ENCODE assay signal across 18 mouse cellular contexts in the genomic region with DNA sequence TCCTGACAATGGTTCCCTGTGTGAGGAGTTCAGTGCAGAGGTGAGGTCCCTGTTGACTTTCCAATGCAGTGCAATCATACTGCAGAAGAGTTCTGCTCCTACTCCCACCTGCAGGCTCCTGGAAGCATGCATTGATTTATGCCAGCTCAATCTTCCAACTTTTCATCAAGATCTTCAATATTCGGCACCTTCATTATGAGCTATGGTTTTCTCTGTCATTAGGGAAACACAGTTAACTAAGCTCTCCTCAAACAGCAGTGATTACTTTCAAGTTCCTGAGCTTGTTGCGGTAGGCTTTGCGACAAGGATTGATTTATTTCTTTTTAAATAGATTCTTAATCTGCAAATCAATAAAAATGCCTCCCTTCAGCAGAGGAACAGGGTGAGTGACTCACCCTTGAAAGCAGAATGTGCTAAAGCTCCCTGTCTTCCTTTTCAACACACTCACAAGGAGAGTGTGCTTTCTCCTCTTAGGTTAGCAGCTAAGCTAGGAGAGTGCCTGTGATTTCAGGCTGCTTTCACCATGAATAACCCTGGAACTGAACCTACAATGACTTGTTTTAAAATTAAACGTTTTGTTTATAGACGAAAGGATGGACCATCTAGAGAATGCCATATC.
"Had no signal": no experiment of that assay in that cellular context is flagged by ENCODE, and none has a peak within 500 bp of the region (broad histone marks: within the 10 kb centered on the region; RNA-seq: fewer than 3 reads in every experiment).

No protein-coding gene starts in this region.

- H3K27ac ChIP-seq: liver, embryonic 14.5 days; midbrain, embryonic 10.5 days; midbrain, embryonic 12.5 days; neural tube, embryonic 13.5 days; neural tube, embryonic 15.5 days had no signal

- H3K4me3 ChIP-seq: midbrain, embryonic 10.5 days; midbrain, embryonic 12.5 days; myocyte; neural tube, embryonic 13.5 days; neural tube, embryonic 15.5 days had no signal

- H3K36me3 ChIP-seq: midbrain, embryonic 10.5 days; midbrain, embryonic 12.5 days; neural tube, embryonic 13.5 days; neural tube, embryonic 15.5 days had no signal

- ATAC-seq: midbrain, embryonic 16.5 days had no signal

- DNase-seq: lung, adult 18-20 months; lung, embryonic 14.5 days; lung, postnatal 10 days; lung, postnatal 4 days; midbrain, embryonic 14.5 days; retina, postnatal 1 day; right cerebral cortex, adult 18-20 months; right cerebral cortex, postnatal 25 days; thymus, adult 2 months; thymus, postnatal 25 days; thymus, postnatal 4 days had no signal

- H3K4me1 ChIP-seq: midbrain, embryonic 10.5 days; midbrain, embryonic 12.5 days; neural tube, embryonic 13.5 days; neural tube, embryonic 15.5 days had no signal

- H3K9ac ChIP-seq: liver, embryonic 14.5 days; lung, embryonic 14.5 days; midbrain, embryonic 12.5 days; neural tube, embryonic 13.5 days; neural tube, embryonic 15.5 days had no signal

- H3K4me2 ChIP-seq: lung, embryonic 14.5 days; midbrain, embryonic 12.5 days; neural tube, embryonic 13.5 days; neural tube, embryonic 15.5 days had no signal

- H3K27me3 ChIP-seq: midbrain, embryonic 12.5 days; neural tube, embryonic 13.5 days; neural tube, embryonic 15.5 days had no signal

- H3K9me3 ChIP-seq: midbrain, embryonic 10.5 days; midbrain, embryonic 12.5 days; neural tube, embryonic 13.5 days; neural tube, embryonic 15.5 days had no signal
